Mouse (Mus musculus) forebrain, embryonic 11.5 days (tissue): ENCODE results near the gene Ric8a. TPM values are rescaled to one million over a fixed set of nuclear protein-coding genes. Genes with fewer than 3 reads are reported as not detected.

ENCODE experiments used
- ATAC-seq: fragments of 200-750 bp; cut with Nextera tagmentation; replicated peaks from 2 replicates; pipeline ENCODE4 v1.8.0; 2017; ENCODE audit warnings: moderate TSS enrichment; ENCODE audit not compliant: low FRiP score
- DNase-seq: peaks from one replicate; pipeline ENCODE4 v3.0.0-alpha.2; 2017; ENCODE audit warnings: low spot score
- H3K27ac ChIP-seq: fragments of 300-500 bp; sonication (generic); 2 replicates; pipeline ENCODE4 v1.5.1; 2014; ENCODE audit warnings: low read depth, low read length
- H3K27me3 ChIP-seq: fragments of 300-500 bp; sonication (generic); 2 replicates; pipeline ENCODE4 v1.6.1; 2014; ENCODE audit warnings: mild to moderate bottlenecking, low read length, mixed read lengths; ENCODE audit not compliant: control insufficient read depth, insufficient read depth
- H3K36me3 ChIP-seq: fragments of 300-500 bp; sonication (generic); 2 replicates; pipeline ENCODE4 v1.6.1; 2014; ENCODE audit warnings: mild to moderate bottlenecking, low read length, moderate library complexity, mixed read lengths; ENCODE audit not compliant: control insufficient read depth, insufficient read depth
- H3K4me1 ChIP-seq: fragments of 300-500 bp; sonication (generic); replicated peaks from 2 replicates; pipeline ENCODE4 v1.6.1; 2014; ENCODE audit warnings: low read length, mixed read lengths; ENCODE audit not compliant: control insufficient read depth, insufficient read depth
- H3K4me2 ChIP-seq: fragments of 300-500 bp; sonication (generic); 2 replicates; pipeline ENCODE4 v1.6.1; 2014; ENCODE audit warnings: low read depth, mild to moderate bottlenecking, low read length, moderate library complexity, mixed read lengths; ENCODE audit not compliant: severe bottlenecking
- H3K4me3 ChIP-seq: fragments of 300-500 bp; sonication (generic); 2 replicates; pipeline ENCODE4 v1.5.1; 2014; ENCODE audit warnings: low read depth, low read length
- H3K9ac ChIP-seq: fragments of 300-500 bp; sonication (generic); 2 replicates; pipeline ENCODE4 v1.6.1; 2014; ENCODE audit warnings: low read length
- H3K9me3 ChIP-seq: fragments of 300-500 bp; sonication (generic); 2 replicates; pipeline ENCODE4 v1.6.1; 2016; ENCODE audit warnings: low read length, mixed read lengths; ENCODE audit not compliant: control insufficient read depth
- WGBS: fragments of 180-500 bp; shearing (Covaris S2); extraction: QIAGEN DNeasy Blood & Tissue Kit; methylation state at CpG from one replicate; pipeline ENCODE4 v1.1.7; 2014; 5-methylcytosine and 5-hydroxymethylcytosine counted together
- polyA plus RNA-seq: library from polyadenylated mRNA; unstranded; fragments of >200 nt; fragmentation: Nextera tagmentation; extraction: Ambion mirVana; gene quantifications from 2 replicates; pipeline ENCODE4 v1.2.1, GENCODE M21; 2014

The Ric8a gene
- polyA plus RNA-seq, 1 experiment from 2014 or later: 57.2 TPM

GRCm38 (mm10) chr7:140864761-140865160 lies 8.0 kb downstream of the Ric8a start:
- WGBS: 89% methylated on average over 12 of the region's 12 CpGs
- H3K9ac ChIP-seq: no peak overlapping the region
- no peak overlapping the region for H3K4me2 ChIP-seq
- no peaks in the 10 kb centered on the region for H3K4me1 ChIP-seq
- H3K4me3 ChIP-seq: no peak overlapping the region
- no peak for ATAC-seq
- no peaks in the 10 kb centered on the region for H3K9me3 ChIP-seq
- no peak for DNase-seq
- no peak overlapping the region for H3K27ac ChIP-seq
- H3K36me3 ChIP-seq: peaks cover 6% of the 10 kb centered on the region; the same call in 1 of the 2 replicates
- no peaks in the 10 kb centered on the region for H3K27me3 ChIP-seq

- 87% methylated on average over 4 of the region's 4 CpGs for WGBS
Measured at GRCm38 (mm10) chr7:140874224-140874623, 17.5 kb downstream of the Ric8a start.

GRCm38 (mm10) chr7:140877364-140877763 lies 20.6 kb downstream of the Ric8a start:
- Histone ChIP-seq H3K9ac (no peak overlapping the region), H3K4me3 (no peak overlapping the region), H3K4me1 (no peaks in the 10 kb centered on the region), H3K9me3 (no peaks in the 10 kb centered on the region), H3K36me3 (no peaks in the 10 kb centered on the region), H3K27ac (no peak overlapping the region), H3K4me2 (no peak overlapping the region), H3K27me3 (no peaks in the 10 kb centered on the region)
- WGBS: 90% methylated on average over 6 of the region's 6 CpGs
- no peak for ATAC-seq
- no peak for DNase-seq

More at GRCm38 (mm10) chr7:140874224-140874623, 17.5 kb downstream of the Ric8a start:
- no peak overlapping the region for H3K27ac ChIP-seq
- no peak for ATAC-seq
- no peaks in the 10 kb centered on the region for H3K4me1 ChIP-seq
- no peak overlapping the region for H3K9ac ChIP-seq
- no peaks in the 10 kb centered on the region for H3K36me3 ChIP-seq
- H3K4me3 ChIP-seq: no peak overlapping the region
- H3K4me2 ChIP-seq: no peak overlapping the region
- no peaks in the 10 kb centered on the region for H3K9me3 ChIP-seq
- H3K27me3 ChIP-seq: no peaks in the 10 kb centered on the region
- DNase-seq: no peak

GRCm38 (mm10) chr7:140879355-140879754 lies 22.6 kb downstream of the Ric8a start:
- ATAC-seq (no peak), DNase-seq (no peak)
- no peaks in the 10 kb centered on the region for H3K36me3 ChIP-seq
- H3K9ac ChIP-seq: no peak overlapping the region
- no peak overlapping the region for H3K27ac ChIP-seq
- H3K4me3 ChIP-seq: no peak overlapping the region
- no peaks in the 10 kb centered on the region for H3K9me3 ChIP-seq
- 89% methylated on average over 7 of the region's 7 CpGs for WGBS
- H3K4me2 ChIP-seq: no peak overlapping the region
- peaks cover 3% of the 10 kb centered on the region; the same call in 1 of the 2 replicates for H3K4me1 ChIP-seq
- H3K27me3 ChIP-seq: no peaks in the 10 kb centered on the region

GRCm38 (mm10) chr7:140880419-140880818 lies 23.7 kb downstream of the Ric8a start:
- no peaks in the 10 kb centered on the region for H3K36me3 ChIP-seq
- ATAC-seq (no peak), DNase-seq (no peak)
- H3K4me2 ChIP-seq: no peak overlapping the region
- no peak overlapping the region for H3K27ac ChIP-seq
- H3K27me3 ChIP-seq: no peaks in the 10 kb centered on the region
- H3K9ac ChIP-seq: no peak overlapping the region
- whole genome bisulfite sequencing: 90% methylated on average over 3 of the region's 3 CpGs
- no peaks in the 10 kb centered on the region for H3K9me3 ChIP-seq
- no peak overlapping the region for H3K4me3 ChIP-seq
- peaks cover 3% of the 10 kb centered on the region; the same call in 1 of the 2 replicates for H3K4me1 ChIP-seq

- no peak overlapping the region for H3K27ac ChIP-seq
- DNase-seq: no peak
- WGBS: 35% methylated on average over 8 of the region's 8 CpGs
Measured at GRCm38 (mm10) chr7:140880865-140881515, 24.2 kb downstream of the Ric8a start.

GRCm38 (mm10) chr7:140881696-140882468 lies 25.1 kb downstream of the Ric8a start, which contains the start of the genes Psmd13 and Sirt3:
Gene Psmd13, plus strand, starts transcription at chr7:140881968.
Gene Sirt3, minus strand, starts transcription at chr7:140882309.
- peak within 1 kb of the TSS; percentile 81 for H3K9ac ChIP-seq
- peak; percentile 96 for ATAC-seq
- H3K27ac ChIP-seq: peak within 1 kb of the TSS; percentile 66
- under 1% methylated on average over 59 of the region's 59 CpGs for WGBS
- no peaks in the 10 kb centered on the region for H3K9me3 ChIP-seq
- peak within 1 kb of the TSS; percentile 82 for H3K4me2 ChIP-seq
- peak; percentile 94 for DNase-seq
- no peaks in the 10 kb centered on the region for H3K27me3 ChIP-seq
- H3K4me1 ChIP-seq: peaks cover 3% of the 10 kb centered on the region; the same call in 1 of the 2 replicates
- peaks cover 4% of the 10 kb centered on the region; the same call in 1 of the 2 replicates for H3K36me3 ChIP-seq
- H3K4me3 ChIP-seq: peak within 1 kb of the TSS; percentile 91

More at GRCm38 (mm10) chr7:140880865-140881515, 24.2 kb downstream of the Ric8a start:
- Histone ChIP-seq H3K36me3 (no peaks in the 10 kb centered on the region), H3K9ac (peak overlapping the region; percentile 81), H3K4me1 (peaks cover 3% of the 10 kb centered on the region; the same call in 1 of the 2 replicates), H3K4me2 (peak overlapping the region; percentile 82), H3K9me3 (no peaks in the 10 kb centered on the region), H3K4me3 (peak overlapping the region; percentile 91), H3K27me3 (no peaks in the 10 kb centered on the region)
- no peak for ATAC-seq

GRCm38 (mm10) chr7:140882469-140882803 lies 25.7 kb downstream of the Ric8a start:
- Histone ChIP-seq H3K4me1 (peaks cover 3% of the 10 kb centered on the region; the same call in 1 of the 2 replicates), H3K27me3 (no peaks in the 10 kb centered on the region), H3K27ac (peak overlapping the region; percentile 20; the same call in 1 of the 2 replicates), H3K4me2 (peak overlapping the region; percentile 82), H3K9ac (peak overlapping the region; percentile 81), H3K36me3 (peaks cover 4% of the 10 kb centered on the region; the same call in 1 of the 2 replicates), H3K4me3 (peak overlapping the region; percentile 91), H3K9me3 (no peaks in the 10 kb centered on the region)
- DNase-seq: no peak
- under 1% methylated on average over 12 of the region's 12 CpGs for WGBS
- ATAC-seq: no peak
